Mouse (Mus musculus): Measurements from ENCODE around the gene Mum1l1.
A peak's percentile ranks its signal among the peaks of the same experiment; 100 is the strongest.
"Not testable (repeated sequence)": the region's sequence is repeated elsewhere in the genome, so short reads cannot be mapped to it uniquely, and the experiment has no call there.

Gene Mum1l1

GRCm38 (mm10) chrX:139209829-139210225, at the start of gene Mum1l1:
TSS of gene Mum1l1 (plus strand) at chrX:139210042.
- peak; percentile 10 for DNase-seq

- DNase-seq: no peak
Observed at GRCm38 (mm10) chrX:139178928-139179327, 30.9 kb upstream of the Mum1l1 start, which contains the start of gene 4933428M09Rik. TSS of gene 4933428M09Rik (plus strand) at chrX:139179228.

GRCm38 (mm10) chrX:139191506-139191905, 18.3 kb upstream of the Mum1l1 start:
- not testable (repeated sequence) for DNase-seq

- no peak for DNase-seq
Observed at GRCm38 (mm10) chrX:139194572-139195279, 15.1 kb upstream of the Mum1l1 start.

GRCm38 (mm10) chrX:139209191-139209828, 532 bp upstream of the Mum1l1 start:
- DNase-seq: not testable (repeated sequence)

- DNase-seq: no peak
Observed at GRCm38 (mm10) chrX:139214765-139215164, 4.9 kb downstream of the Mum1l1 start.

- no peak for DNase-seq
Observed at GRCm38 (mm10) chrX:139216409-139216808, 6.6 kb downstream of the Mum1l1 start.

GRCm38 (mm10) chrX:139216991-139217593, 7.2 kb downstream of the Mum1l1 start:
- DNase-seq: peak; percentile 11

- DNase-seq: no peak
Observed at GRCm38 (mm10) chrX:139217776-139218175, 7.9 kb downstream of the Mum1l1 start.

- DNase-seq: peak; percentile 4
Observed at GRCm38 (mm10) chrX:139219017-139219416, 9.2 kb downstream of the Mum1l1 start.

- DNase-seq: no peak
Observed at GRCm38 (mm10) chrX:139220830-139221229, 11.0 kb downstream of the Mum1l1 start.

GRCm38 (mm10) chrX:139221893-139222292, 12.1 kb downstream of the Mum1l1 start:
- DNase-seq: no peak

- DNase-seq: no peak
Observed at GRCm38 (mm10) chrX:139231143-139231542, 21.3 kb downstream of the Mum1l1 start.

GRCm38 (mm10) chrX:139247294-139247693, 37.5 kb downstream of the Mum1l1 start:
- no peak for DNase-seq

- DNase-seq: no peak
Observed at GRCm38 (mm10) chrX:139257072-139257471, 47.2 kb downstream of the Mum1l1 start.

- no peak for DNase-seq
Observed at GRCm38 (mm10) chrX:139281966-139282365, 72.1 kb downstream of the Mum1l1 start.

Data from cerebellum, adult 11 months (tissue).